Mouse (Mus musculus) CH12.LX (cell line): ENCODE data around the gene Med13. TPM values are rescaled to one million over a fixed set of nuclear protein-coding genes. Genes with fewer than 3 reads are reported as not detected.

Source experiments
- DNase-seq: peaks from one replicate; pipeline ENCODE4 v3.0.0-alpha.2; 2013; ENCODE audit errors: extremely low read depth
- H3K27ac ChIP-seq: 2 replicates; pipeline ENCODE4 v1.5.1; 2012; ENCODE audit warnings: low read depth, mild to moderate bottlenecking, control low read depth, moderate library complexity; ENCODE audit not compliant: insufficient read depth
- H3K27me3 ChIP-seq: replicated peaks from 2 replicates; pipeline ENCODE3; 2012; ENCODE audit warnings: inconsistent platforms
- H3K36me3 ChIP-seq, 2 experiments: replicated peaks in 1 of 2; 2 replicates each; pipeline versions ENCODE3 to v1.6.1; 2012; ENCODE audit warnings: inconsistent platforms in 1 of 2, low read length in 1 of 2, mild to moderate bottlenecking in 1 of 2, mixed read lengths in 1 of 2, moderate library complexity in 1 of 2; ENCODE audit not compliant: control insufficient read depth in 1 of 2, insufficient read depth in 1 of 2
- H3K4me1 ChIP-seq, 2 experiments: 2 replicates each; pipeline ENCODE4 v1.6.1; 2012; ENCODE audit warnings: inconsistent platforms in 1 of 2, moderate library complexity in 1 of 2; ENCODE audit not compliant: insufficient read depth in 2 of 2, control insufficient read depth in 1 of 2
- H3K4me2 ChIP-seq: 2 replicates; pipeline ENCODE4 v1.6.1; 2012; ENCODE audit warnings: low read depth, mild to moderate bottlenecking, control low read depth; ENCODE audit not compliant: poor library complexity, insufficient read depth, severe bottlenecking
- H3K4me3 ChIP-seq, 3 experiments: fragments of 150-350 bp in 1 of 3; sonication (generic) in 1 of 3; replicated peaks in 1 of 3; 2 replicates each; pipeline versions ENCODE3 to v1.5.1; 2011 to 2012; ENCODE audit warnings: low read depth in 2 of 3, low read length in 2 of 3, mild to moderate bottlenecking in 2 of 3, moderate library complexity in 2 of 3, control low read depth in 1 of 3, improper control_type of control experiment in 1 of 3, inconsistent platforms in 1 of 3, mixed read lengths in 1 of 3; ENCODE audit not compliant: poor library complexity in 1 of 3
- H3K79me2 ChIP-seq: replicated peaks from 2 replicates; pipeline ENCODE4 v1.6.1; 2012; ENCODE audit warnings: mild to moderate bottlenecking, moderate library complexity; ENCODE audit not compliant: control insufficient read depth, poor library complexity, insufficient read depth, severe bottlenecking; ENCODE audit errors: extremely low read depth
- H3K9ac ChIP-seq: 2 replicates; pipeline ENCODE4 v1.6.1; 2012; ENCODE audit warnings: low read depth, mild to moderate bottlenecking, control low read depth, moderate library complexity; ENCODE audit not compliant: insufficient read depth
- H3K9me3 ChIP-seq: replicated peaks from 2 replicates; pipeline ENCODE3; 2012; ENCODE audit warnings: low read length, inconsistent platforms, mixed read lengths
- BHLHE40 ChIP-seq: IDR thresholded peaks from 2 replicates; pipeline ENCODE4 v1.6.1; 2011; ENCODE audit warnings: mild to moderate bottlenecking, low read depth, low read length, improper control_type of control experiment
- CHD1 ChIP-seq: IDR thresholded peaks from 2 replicates; pipeline ENCODE4 v1.6.1; 2012; ENCODE audit warnings: low read depth, low read length, improper control_type of control experiment, inconsistent platforms
- CTCF ChIP-seq, 2 experiments: IDR thresholded peaks in 1 of 2; conservative IDR thresholded peaks in 1 of 2; 2 replicates each; pipeline ENCODE4 v1.5.1; 2011 to 2012; ENCODE audit warnings: low read depth in 2 of 2, low read length in 2 of 2, improper control_type of control experiment in 1 of 2, inconsistent platforms in 1 of 2, mild to moderate bottlenecking in 1 of 2, moderate library complexity in 1 of 2
- E2F4 ChIP-seq: IDR thresholded peaks from 2 replicates; pipeline ENCODE4 v1.6.1; 2011; ENCODE audit warnings: low read depth, low read length, improper control_type of control experiment; ENCODE audit not compliant: insufficient replicate concordance
- ELF1 ChIP-seq: IDR thresholded peaks from 2 replicates; pipeline ENCODE4 v1.6.1; 2014; ENCODE audit warnings: low read depth, mild to moderate bottlenecking, inconsistent platforms, low read length, improper control_type of control experiment
- ETS1 ChIP-seq: conservative IDR thresholded peaks from 2 replicates; pipeline ENCODE4 v1.6.1; 2012; ENCODE audit warnings: low read depth, mild to moderate bottlenecking, inconsistent platforms, low read length, improper control_type of control experiment, moderate library complexity
- GABPA ChIP-seq: IDR thresholded peaks from 2 replicates; pipeline ENCODE4 v1.6.1; 2012; ENCODE audit warnings: low read depth, low read length, improper control_type of control experiment, inconsistent platforms; ENCODE audit not compliant: insufficient replicate concordance
- JUN ChIP-seq: IDR thresholded peaks from 2 replicates; pipeline ENCODE4 v1.6.1; 2011; ENCODE audit warnings: low read depth, mild to moderate bottlenecking, low read length, improper control_type of control experiment, moderate library complexity; ENCODE audit not compliant: insufficient read depth
- KAT2A ChIP-seq: IDR thresholded peaks from 2 replicates; pipeline ENCODE4 v1.6.1; 2012; ENCODE audit warnings: low read length, improper control_type of control experiment, inconsistent platforms; ENCODE audit not compliant: insufficient replicate concordance
- MAFK ChIP-seq: IDR thresholded peaks from 2 replicates; pipeline ENCODE4 v1.6.1; 2011; ENCODE audit warnings: low read length, improper control_type of control experiment; ENCODE audit not compliant: insufficient replicate concordance
- MAX ChIP-seq: IDR thresholded peaks from 2 replicates; pipeline ENCODE4 v1.6.1; 2011; ENCODE audit warnings: low read length, improper control_type of control experiment
- PAX5 ChIP-seq: IDR thresholded peaks from 2 replicates; pipeline ENCODE4 v1.6.1; 2012; ENCODE audit warnings: low read length, inconsistent platforms, mixed read lengths
- RAD21 ChIP-seq: IDR thresholded peaks from 2 replicates; pipeline ENCODE4 v1.6.1; 2011; ENCODE audit warnings: low read depth, mild to moderate bottlenecking, low read length, improper control_type of control experiment, moderate library complexity
- TBP ChIP-seq: conservative IDR thresholded peaks from 2 replicates; pipeline ENCODE4 v1.6.1; 2011; ENCODE audit warnings: low read depth, low read length, improper control_type of control experiment
- USF1 ChIP-seq: IDR thresholded peaks from 2 replicates; pipeline ENCODE4 v1.6.1; 2014; ENCODE audit warnings: low read depth, mild to moderate bottlenecking, inconsistent platforms, low read length, improper control_type of control experiment
- ZC3H11A ChIP-seq: IDR thresholded peaks from 2 replicates; pipeline ENCODE4 v1.6.1; 2012; ENCODE audit warnings: low read depth, mild to moderate bottlenecking, inconsistent platforms, low read length, improper control_type of control experiment
- ZKSCAN1 ChIP-seq: IDR thresholded peaks from 2 replicates; pipeline ENCODE4 v1.6.1; 2012; ENCODE audit warnings: low read depth, inconsistent platforms, low read length, improper control_type of control experiment, borderline replicate concordance
- ZMIZ1 ChIP-seq: IDR thresholded peaks from 2 replicates; pipeline ENCODE4 v1.6.1; 2012; ENCODE audit warnings: low read depth, mild to moderate bottlenecking, inconsistent platforms, low read length, improper control_type of control experiment
- ZNF384 ChIP-seq: IDR thresholded peaks from 2 replicates; pipeline ENCODE4 v1.6.1; 2012; ENCODE audit warnings: low read depth, low read length, improper control_type of control experiment, inconsistent platforms
- dilution Hi-C: fragments of 300-500 bp; cut with MboI; formaldehyde crosslinking; loops from 2 replicates; pipeline ENCODE4 v1.14.3; 2020; ENCODE audit warnings: low sequenced_read_pairs; ENCODE audit not compliant: extremely low pct_unique_long_range_greater_than_20kb, extremely low pct_ligation_motif_present
- in situ Hi-C: fragments of 300-500 bp; cut with MboI; formaldehyde crosslinking; loops from 3 replicates; pipeline ENCODE4 v1.14.3; 2019; ENCODE audit warnings: low sequenced_read_pairs, low pct_ligation_motif_present, low pct_unique_long_range_greater_than_20kb, mixed read lengths
- polyA plus RNA-seq: library from polyadenylated mRNA; unstranded; fragments of >175 nt; gene quantifications from 2 replicates; pipeline ENCODE4 v1.2.1, GENCODE M21; 2012; ENCODE audit warnings: low read depth; ENCODE audit not compliant: insufficient read length
- total RNA-seq, 2 experiments: library from RNA; depleted of rRNA; stranded (reverse); fragments of 300-350 nt in 1 of 2; fragments of >200 nt in 1 of 2; gene quantifications; 2 replicates each; pipeline ENCODE4 v1.2.3; 2012 to 2014

The Med13 gene
- total and polyA plus RNA-seq, 3 experiments, result 37.9 to 47.6 (median 41.5) TPM

DNA sequence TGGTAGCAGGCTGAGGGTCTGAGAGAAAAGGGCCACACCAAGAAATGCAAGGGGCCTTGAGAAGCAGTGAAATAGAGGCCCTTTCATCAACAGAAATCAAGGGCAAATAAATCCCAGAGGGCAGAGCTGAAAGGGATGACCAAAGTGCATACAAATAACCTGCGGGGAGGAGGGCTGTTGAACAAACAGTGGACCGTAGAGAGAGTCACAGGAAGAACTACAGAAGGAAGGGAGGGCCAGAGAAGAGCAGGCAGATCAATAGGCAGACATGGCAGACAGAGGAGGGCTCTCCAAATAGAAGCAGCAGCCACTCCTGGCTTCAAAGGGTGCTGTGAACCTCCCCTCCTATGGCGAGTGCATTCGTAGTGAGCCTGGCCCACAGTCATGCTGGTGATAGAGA, 19.3 kb upstream of the Med13 start:
- in situ Hi-C loops, result no loop called here
- dilution Hi-C loops, result no loop called here
- TF ChIP-seq CTCF (conservative IDR thresholded peaks at IDR 0.05 in 1 of 2, IDR thresholded peaks at IDR 0.05 in 1 of 2; ENCODE audit: low read depth in 2 of 2, low read length in 2 of 2), result no peak
- TF ChIP-seq TBP, result no peak
- no peak for TF ChIP-seq BHLHE40
- no peak for TF ChIP-seq KAT2A
- TF ChIP-seq MAFK, result no peak
- TF ChIP-seq ZKSCAN1, result no peak
- no peak for TF ChIP-seq CHD1
- TF ChIP-seq RAD21, result no peak
- TF ChIP-seq JUN, result no peak
- TF ChIP-seq MAX, result no peak
- no peak for TF ChIP-seq ZMIZ1
- TF ChIP-seq ELF1, result no peak

DNA sequence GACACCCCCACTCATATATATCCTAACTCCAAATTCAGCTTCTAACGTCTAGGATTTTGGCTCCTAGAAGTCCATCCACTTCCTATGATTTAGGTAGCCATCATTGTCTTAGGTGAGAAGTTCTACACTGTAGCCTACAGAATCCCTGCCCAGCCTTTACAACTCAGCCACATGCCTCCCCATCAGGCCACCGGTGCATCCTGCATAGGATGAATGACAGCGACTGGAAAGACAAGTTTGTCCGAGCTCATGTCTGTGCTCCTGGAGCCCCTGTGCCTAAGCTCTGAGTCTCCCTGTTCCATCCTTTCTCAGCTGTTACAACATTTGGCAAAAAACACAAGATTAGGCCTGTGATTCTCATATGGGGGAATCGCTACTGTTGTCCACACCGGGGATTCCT, 17.7 kb upstream of the Med13 start:
- Histone ChIP-seq H3K4me2 (no peak overlapping the region), H3K9ac (no peak overlapping the region), H3K9me3 (no peaks in the 10 kb centered on the region), H3K36me3 (no peaks in the 10 kb centered on the region), H3K79me2 (no peaks in the 10 kb centered on the region), H3K4me3 (no peak overlapping the region), H3K4me1 (no peaks in the 10 kb centered on the region; a peak in 1 of 4 replicates), H3K27me3 (peaks cover 1% of the 10 kb centered on the region), H3K27ac (no peak overlapping the region)
- in situ Hi-C loops, result no loop called here
- no peak for DNase-seq
- TF ChIP-seq MAFK (no peak), ETS1 (no peak), PAX5 (no peak), E2F4 (no peak), ZNF384 (no peak), GABPA (no peak), ZC3H11A (no peak), USF1 (no peak), ZKSCAN1 (no peak)
- dilution Hi-C loops, result no loop called here

More for the DNA sequence above, 19.3 kb upstream of the Med13 start:
- Histone ChIP-seq H3K4me2 (no peak overlapping the region), H3K9ac (no peak overlapping the region), H3K36me3 (no peaks in the 10 kb centered on the region), H3K27ac (no peak overlapping the region), H3K4me1 (peaks cover 8 to 16% of the 10 kb centered on the region in 2 experiments), H3K4me3 (no peak overlapping the region), H3K27me3 (peaks cover 1% of the 10 kb centered on the region), H3K9me3 (no peaks in the 10 kb centered on the region), H3K79me2 (no peaks in the 10 kb centered on the region)
- DNase-seq, result no peak
